ENCODE assay signal across 7 mouse cellular contexts in the genomic region with DNA sequence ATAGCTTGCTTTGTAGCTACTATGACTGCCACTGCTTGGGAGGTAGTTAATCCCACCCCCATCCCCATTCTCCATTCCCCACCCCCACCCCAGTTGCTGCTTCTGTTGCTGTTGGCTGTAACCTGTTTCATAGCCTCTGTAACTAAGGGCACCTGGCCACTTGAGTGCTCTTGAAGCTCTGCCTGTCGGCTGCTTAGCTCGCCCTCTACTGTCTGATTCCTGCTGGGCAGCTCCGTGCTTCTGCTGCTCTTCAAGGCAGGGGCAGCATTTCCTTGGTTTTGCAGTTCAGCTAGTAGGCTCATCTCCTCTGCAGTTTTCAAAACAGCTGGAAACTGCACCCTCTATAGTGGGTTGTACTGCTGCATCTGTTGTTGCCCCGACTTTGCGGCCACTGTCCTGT. TPM values are rescaled to one million over a fixed set of nuclear protein-coding genes. Genes with fewer than 3 reads are reported as not detected.
A peak's percentile ranks its signal among the peaks of the same experiment; 100 is the strongest.
DNase-seq lines count a peak whose midpoint lies in the region; ATAC-seq and TF ChIP-seq lines count a peak whose summit lies in the region.

No protein-coding gene starts in this region.

- H3K4me1 ChIP-seq in kidney, postnatal 0 days (replicated peaks; ENCODE audit: insufficient read depth, low read length) = peaks cover 4% of the 10 kb centered on the region; the same call in 1 of the 2 replicates
- H3K4me1 ChIP-seq in midbrain, postnatal 0 days (ENCODE audit: insufficient read depth, low read length) = peaks cover 9% of the 10 kb centered on the region; the same call in 1 of the 2 replicates

- TF ChIP-seq CTCF in kidney, postnatal 0 days (IDR thresholded peaks at IDR 0.05; ENCODE audit: low read depth) = peak; percentile 68
- peak; percentile 67 for TF ChIP-seq CTCF in midbrain, postnatal 0 days (IDR thresholded peaks at IDR 0.05)

- intact Hi-C loops in left cerebral cortex, postnatal 14 days (cut with DNase I) = loop anchor here (2.0 kb wide), 1 partner anchor 42 kb away; no protein-coding TSS in a partner anchor

- WGBS in kidney, postnatal 0 days = 46% methylated on average over 5 of the region's 5 CpGs
- 35% methylated on average over 5 of the region's 5 CpGs for WGBS in midbrain, postnatal 0 days

- no peaks in the 10 kb centered on the region for H3K36me3 ChIP-seq in kidney, postnatal 0 days (ENCODE audit: insufficient read depth, low read length)
- no peaks in the 10 kb centered on the region for H3K36me3 ChIP-seq in midbrain, postnatal 0 days (ENCODE audit: insufficient read depth, low read length)

- DNase-seq in left cerebral cortex, postnatal 14 days (ENCODE audit: low spot score in 2 of 2) = peak; percentile 28 to 41
- DNase-seq in left cerebral cortex, adult 11 months (ENCODE audit: low spot score) = no peak
- peak; percentile 34 for DNase-seq in T-cell, adult 2 months (ENCODE audit: low spot score)
- DNase-seq in cerebellum, postnatal 14 days = peak; percentile 65 to 69
- peak; percentile 51 for DNase-seq in kidney, postnatal 0 days (ENCODE audit: low spot score)
- peak; percentile 56 for DNase-seq in midbrain, postnatal 0 days (ENCODE audit: low spot score)

- H3K27me3 ChIP-seq in kidney, postnatal 0 days (ENCODE audit: insufficient read depth, low read length) = no peaks in the 10 kb centered on the region
- no peaks in the 10 kb centered on the region for H3K27me3 ChIP-seq in midbrain, postnatal 0 days (ENCODE audit: insufficient read depth, low read length)

- H3K4me3 ChIP-seq in kidney, postnatal 0 days (replicated peaks; ENCODE audit: low read depth, low read length) = no peak overlapping the region
- no peak overlapping the region for H3K4me3 ChIP-seq in midbrain, postnatal 0 days (ENCODE audit: low read depth, low read length)

- H3K27ac ChIP-seq in kidney, postnatal 0 days = no peak overlapping the region
- H3K27ac ChIP-seq in midbrain, postnatal 0 days (ENCODE audit: low read depth, low read length) = no peak overlapping the region

- no peak overlapping the region for H3K9ac ChIP-seq in kidney, postnatal 0 days (ENCODE audit: low read depth, low read length)
- H3K9ac ChIP-seq in midbrain, postnatal 0 days (replicated peaks; ENCODE audit: low read length, poor library complexity, severe bottlenecking) = no peak overlapping the region

- no peak; the same call in 1 of the 2 replicates for ATAC-seq in kidney, postnatal 0 days (replicated peaks; ENCODE audit: low FRiP score, low read depth)
- no peak for ATAC-seq in midbrain, postnatal 0 days (ENCODE audit: low FRiP score)
- no peak for ATAC-seq in erythroblast, adult 5-6 weeks (replicated peaks; ENCODE audit: low FRiP score, poor library complexity, severe bottlenecking)

- no peaks in the 10 kb centered on the region for H3K9me3 ChIP-seq in kidney, postnatal 0 days (replicated peaks; ENCODE audit: low read length)
- H3K9me3 ChIP-seq in midbrain, postnatal 0 days (ENCODE audit: low read length) = no peaks in the 10 kb centered on the region

- H3K4me2 ChIP-seq in kidney, postnatal 0 days (ENCODE audit: low read length) = no peak overlapping the region
- no peak overlapping the region for H3K4me2 ChIP-seq in midbrain, postnatal 0 days (ENCODE audit: low read depth, low read length, poor library complexity, severe bottlenecking)

RNA-seq across cellular contexts. Expression of a gene that starts 48.5 kb away (rescaled TPM):
- total RNA-seq in left cerebral cortex, postnatal 14 days (2021) = 100 to 1,000 TPM; 205 to 206 TPM
- 43.8 and 48.7 TPM in 2 replicates for polyA plus RNA-seq in kidney, postnatal 0 days (2015; fragmentation: Nextera tagmentation; extraction: Ambion mirVana)
- total RNA-seq in midbrain, postnatal 0 days (2014; rRNA removed) = 116 and 148 TPM in 2 replicates
- polyA plus RNA-seq in midbrain, postnatal 0 days (2015; fragmentation: Nextera tagmentation; extraction: Ambion mirVana) = 135 and 150 TPM in 2 replicates
- total RNA-seq in erythroblast, adult 5-6 weeks (2015; ENCODE audit: low replicate concordance) = 13.1 and 17.1 TPM in 2 replicates
- 17.9 and 29.8 TPM in 2 replicates for total RNA-seq in erythroblast, adult 5-6 weeks (2017; ENCODE audit: low replicate concordance)
